8 mouse cellular contexts compared by ENCODE assay signal in genomic region chr3:107330503-107331424, GRCm38 (mm10). TPM values are rescaled to one million over a fixed set of nuclear protein-coding genes. Genes with fewer than 3 reads are reported as not detected.
DNase-seq lines count a peak whose midpoint lies in the region; ATAC-seq and TF ChIP-seq lines count a peak whose summit lies in the region.

No protein-coding gene starts in this region.

- no peak for ATAC-seq in G1E (ENCODE audit: extremely low read depth, insufficient number of reproducible peaks, low FRiP score, poor library complexity, severe bottlenecking)
- ATAC-seq in embryonic facial prominence, embryonic 14.5 days (ENCODE audit: low read depth): no peak
- no peak for ATAC-seq in hindbrain, embryonic 13.5 days (ENCODE audit: low FRiP score)
- no peak for ATAC-seq in liver, embryonic 13.5 days (ENCODE audit: low read depth)

- H3K4me2 ChIP-seq in embryonic facial prominence, embryonic 14.5 days (ENCODE audit: low read depth, low read length): peak overlapping the region; percentile 95
- peak overlapping the region; percentile 92 for H3K4me2 ChIP-seq in hindbrain, embryonic 13.5 days
- H3K4me2 ChIP-seq in liver, embryonic 13.5 days: peak overlapping the region; percentile 94

- DNase-seq in G1E (ENCODE audit: low spot score): no peak
- DNase-seq in embryonic facial prominence, embryonic 14.5 days (ENCODE audit: low spot score): no peak
- no peak for DNase-seq in liver, embryonic 13.5 days
- no peak for DNase-seq in spleen, postnatal 36 days (ENCODE audit: low spot score in 2 of 2)
- DNase-seq in ovary, adult 18-20 months (ENCODE audit: low spot score): no peak
- DNase-seq in left cerebral cortex, adult 18-20 months (ENCODE audit: low spot score in 2 of 2): no peak

- WGBS in embryonic facial prominence, embryonic 14.5 days: 77% methylated on average over 28 of the region's 28 CpGs
- 74% methylated on average over 28 of the region's 28 CpGs for WGBS in hindbrain, embryonic 13.5 days
- 69% methylated on average over 28 of the region's 28 CpGs for WGBS in liver, embryonic 13.5 days (ENCODE audit: insufficient replicate concordance)

- H3K4me3 ChIP-seq in E14TG2a.4 (replicated peaks; ENCODE audit: low read length) (peak overlapping the region; percentile 97), G1E (ENCODE audit: low read depth, low read length) (peak overlapping the region; percentile 86)
- H3K4me3 ChIP-seq in embryonic facial prominence, embryonic 14.5 days (ENCODE audit: low read depth, low read length): peak overlapping the region; percentile 96
- peak overlapping the region; percentile 92 for H3K4me3 ChIP-seq in hindbrain, embryonic 13.5 days
- H3K4me3 ChIP-seq in liver, embryonic 13.5 days (replicated peaks): peak overlapping the region; percentile 99

- no peak for TF ChIP-seq CTCF in E14TG2a.4 (conservative IDR thresholded peaks at IDR 0.05; ENCODE audit: low read length)
- no peak for TF ChIP-seq CTCF in G1E (IDR thresholded peaks at IDR 0.05; ENCODE audit: low read depth, low read length)

- H3K4me1 ChIP-seq in E14TG2a.4 (replicated peaks; ENCODE audit: low read depth, low read length) (peaks cover 62% of the 10 kb centered on the region), G1E (ENCODE audit: insufficient read depth, low read depth, low read length) (peaks cover 35% of the 10 kb centered on the region)
- H3K4me1 ChIP-seq in embryonic facial prominence, embryonic 14.5 days (ENCODE audit: control insufficient read depth, insufficient read depth, low read length): peaks cover 24% of the 10 kb centered on the region
- peaks cover 35% of the 10 kb centered on the region for H3K4me1 ChIP-seq in hindbrain, embryonic 13.5 days (replicated peaks)
- peaks cover 43% of the 10 kb centered on the region for H3K4me1 ChIP-seq in liver, embryonic 13.5 days (replicated peaks)

- no peak overlapping the region for H3K27ac ChIP-seq in embryonic facial prominence, embryonic 14.5 days (replicated peaks; ENCODE audit: low read depth, low read length)
- H3K27ac ChIP-seq in hindbrain, embryonic 13.5 days: no peak overlapping the region
- H3K27ac ChIP-seq in liver, embryonic 13.5 days: no peak overlapping the region

- peaks cover 59% of the 10 kb centered on the region for H3K36me3 ChIP-seq in E14TG2a.4 (ENCODE audit: insufficient read depth, low read length)
- peaks cover 33% of the 10 kb centered on the region for H3K36me3 ChIP-seq in G1E (replicated peaks)
- H3K36me3 ChIP-seq in embryonic facial prominence, embryonic 14.5 days (ENCODE audit: control insufficient read depth, insufficient read depth, low read length): peaks cover 29% of the 10 kb centered on the region
- H3K36me3 ChIP-seq in hindbrain, embryonic 13.5 days: peaks cover 16% of the 10 kb centered on the region
- H3K36me3 ChIP-seq in liver, embryonic 13.5 days: peaks cover 42% of the 10 kb centered on the region

- H3K9ac ChIP-seq in embryonic facial prominence, embryonic 14.5 days (ENCODE audit: low read depth, low read length): peak overlapping the region; percentile 96; the same call in 1 of the 2 replicates
- H3K9ac ChIP-seq in hindbrain, embryonic 13.5 days: peak overlapping the region; percentile 87
- peak overlapping the region; percentile 94 for H3K9ac ChIP-seq in liver, embryonic 13.5 days

- H3K27me3 ChIP-seq in E14TG2a.4 (ENCODE audit: insufficient read depth, low read length): no peaks in the 10 kb centered on the region
- H3K27me3 ChIP-seq in G1E (ENCODE audit: insufficient read depth, low read length): no peaks in the 10 kb centered on the region
- no peaks in the 10 kb centered on the region for H3K27me3 ChIP-seq in embryonic facial prominence, embryonic 14.5 days (replicated peaks; ENCODE audit: control insufficient read depth, insufficient read depth, low read length)
- H3K27me3 ChIP-seq in hindbrain, embryonic 13.5 days: no peaks in the 10 kb centered on the region
- no peaks in the 10 kb centered on the region for H3K27me3 ChIP-seq in liver, embryonic 13.5 days

- H3K9me3 ChIP-seq in E14TG2a.4 (ENCODE audit: low read length) (no peaks in the 10 kb centered on the region), G1E (replicated peaks) (no peaks in the 10 kb centered on the region)
- no peaks in the 10 kb centered on the region for H3K9me3 ChIP-seq in embryonic facial prominence, embryonic 14.5 days (ENCODE audit: control insufficient read depth, low read length)
- no peaks in the 10 kb centered on the region for H3K9me3 ChIP-seq in hindbrain, embryonic 13.5 days
- H3K9me3 ChIP-seq in liver, embryonic 13.5 days (replicated peaks): no peaks in the 10 kb centered on the region

RNA-seq across cellular contexts. Expression of gene Rbm15, which starts 2.7 kb away (rescaled TPM):
- total RNA-seq in G1E (2014; fragmentation: Nextera tagmentation) (105 and 113 TPM in 2 replicates), G1E (2017) (42.7 and 50.0 TPM in 2 replicates)
- polyA plus RNA-seq in G1E (2012): 5.2 and 5.9 TPM in 2 replicates
- 13.5 and 13.7 TPM in 2 replicates for polyA plus RNA-seq in embryonic facial prominence, embryonic 14.5 days (2014; fragmentation: Nextera tagmentation; extraction: Ambion mirVana)
- polyA plus RNA-seq in hindbrain, embryonic 13.5 days (2015; fragmentation: Nextera tagmentation; extraction: Ambion mirVana): 9.1 and 9.5 TPM in 2 replicates
- polyA plus RNA-seq in liver, embryonic 13.5 days (2015; fragmentation: Nextera tagmentation; extraction: Ambion mirVana): 9.6 and 11.9 TPM in 2 replicates
- 10 to 100 TPM; 25.6 to 27.0 TPM for total RNA-seq in left cerebral cortex, adult 18-20 months (2021)

RNA-seq across cellular contexts. Expression of gene Slc16a4, which starts 39.7 kb away (rescaled TPM):
- total RNA-seq in G1E (2014; fragmentation: Nextera tagmentation): not detected in 2 replicates
- total RNA-seq in G1E (2017): 0.22 and 0.29 TPM in 2 replicates
- polyA plus RNA-seq in G1E (2012): not detected in 2 replicates
- 6.5 and 8.0 TPM in 2 replicates for polyA plus RNA-seq in embryonic facial prominence, embryonic 14.5 days (2014; fragmentation: Nextera tagmentation; extraction: Ambion mirVana)
- 2.3 and 2.5 TPM in 2 replicates for polyA plus RNA-seq in hindbrain, embryonic 13.5 days (2015; fragmentation: Nextera tagmentation; extraction: Ambion mirVana)
- polyA plus RNA-seq in liver, embryonic 13.5 days (2015; fragmentation: Nextera tagmentation; extraction: Ambion mirVana): 0.59 and 0.67 TPM in 2 replicates
- total RNA-seq in left cerebral cortex, adult 18-20 months (2021): under 1 TPM; 0.77 to 0.82 TPM

RNA-seq across cellular contexts. Expression of gene Lamtor5, which starts 52.1 kb away (rescaled TPM):
- total RNA-seq in G1E (2014; fragmentation: Nextera tagmentation) (50.3 and 56.3 TPM in 2 replicates), G1E (2017) (91.4 and 111 TPM in 2 replicates)
- 26.8 and 27.0 TPM in 2 replicates for polyA plus RNA-seq in G1E (2012)
- 182 and 192 TPM in 2 replicates for polyA plus RNA-seq in embryonic facial prominence, embryonic 14.5 days (2014; fragmentation: Nextera tagmentation; extraction: Ambion mirVana)
- polyA plus RNA-seq in hindbrain, embryonic 13.5 days (2015; fragmentation: Nextera tagmentation; extraction: Ambion mirVana): 200 TPM in 2 replicates
- 118 and 131 TPM in 2 replicates for polyA plus RNA-seq in liver, embryonic 13.5 days (2015; fragmentation: Nextera tagmentation; extraction: Ambion mirVana)
- 10 to 100 TPM; 63.6 to 70.6 TPM for total RNA-seq in left cerebral cortex, adult 18-20 months (2021)
